In genomic region chr8:82391258-82391657, GRCm38 (mm10) we compare ENCODE assay signal across 32 mouse cellular contexts.
"Had no signal": no experiment of that assay in that cellular context is flagged by ENCODE, and none has a peak within 500 bp of the region (broad histone marks: within the 10 kb centered on the region; RNA-seq: fewer than 3 reads in every experiment).

No protein-coding gene starts in this region.

- DNase-seq: left cerebral cortex, postnatal 4 days; liver; liver, embryonic 13.5 days; liver, postnatal 0 days; lung, adult 18-20 months; lung, adult 2 months; lung, embryonic 14.5 days; lung, postnatal 10 days; lung, postnatal 14 days; lung, postnatal 36 days; lung, postnatal 4 days; midbrain, embryonic 14.5 days had no signal

- H3K4me1 ChIP-seq: limb, embryonic 10.5 days; limb, embryonic 12.5 days; limb, embryonic 13.5 days; limb, embryonic 15.5 days; lung, embryonic 15.5 days; midbrain, embryonic 10.5 days; midbrain, embryonic 12.5 days; midbrain, embryonic 13.5 days; midbrain, embryonic 15.5 days; neural tube, embryonic 12.5 days had no signal

- H3K36me3 ChIP-seq: limb, embryonic 10.5 days; limb, embryonic 12.5 days; limb, embryonic 13.5 days; limb, embryonic 15.5 days; lung, embryonic 15.5 days; midbrain, embryonic 10.5 days; midbrain, embryonic 12.5 days; midbrain, embryonic 13.5 days; midbrain, embryonic 15.5 days; neural tube, embryonic 12.5 days had no signal

- ATAC-seq: liver, postnatal 0 days; lung, postnatal 0 days; midbrain, embryonic 13.5 days; midbrain, embryonic 15.5 days; midbrain, embryonic 16.5 days had no signal

- H3K27me3 ChIP-seq: limb, embryonic 12.5 days; limb, embryonic 13.5 days; limb, embryonic 15.5 days; liver, embryonic 13.5 days; liver, embryonic 15.5 days; lung, embryonic 15.5 days; megakaryocyte, embryonic 14.5 days; midbrain, embryonic 12.5 days; midbrain, embryonic 13.5 days; midbrain, embryonic 15.5 days; neural tube, embryonic 12.5 days had no signal

- H3K4me2 ChIP-seq: limb, embryonic 12.5 days; limb, embryonic 13.5 days; limb, embryonic 15.5 days; liver, embryonic 11.5 days; liver, embryonic 13.5 days; liver, embryonic 15.5 days; lung, embryonic 14.5 days; lung, embryonic 15.5 days; midbrain, embryonic 11.5 days; midbrain, embryonic 12.5 days; midbrain, embryonic 13.5 days; midbrain, embryonic 15.5 days; neural tube, embryonic 12.5 days had no signal

- H3K4me3 ChIP-seq: left cerebral cortex, adult 2 months; limb, embryonic 10.5 days; limb, embryonic 12.5 days; limb, embryonic 13.5 days; limb, embryonic 15.5 days; liver, embryonic 13.5 days; liver, embryonic 15.5 days; lung, embryonic 15.5 days; megakaryocyte, embryonic 14.5 days; midbrain, embryonic 10.5 days; midbrain, embryonic 12.5 days; midbrain, embryonic 13.5 days; midbrain, embryonic 15.5 days; myocyte; neural tube, embryonic 12.5 days had no signal

- H3K9ac ChIP-seq: limb, embryonic 12.5 days; limb, embryonic 13.5 days; limb, embryonic 15.5 days; liver, embryonic 13.5 days; liver, embryonic 14.5 days; liver, embryonic 15.5 days; liver, postnatal 0 days; lung, embryonic 14.5 days; lung, embryonic 15.5 days; midbrain, embryonic 12.5 days; midbrain, embryonic 13.5 days; midbrain, embryonic 15.5 days; neural tube, embryonic 12.5 days had no signal

- H3K9me3 ChIP-seq: limb, embryonic 10.5 days; limb, embryonic 12.5 days; limb, embryonic 13.5 days; limb, embryonic 15.5 days; liver, embryonic 13.5 days; liver, embryonic 15.5 days; lung, embryonic 15.5 days; midbrain, embryonic 10.5 days; midbrain, embryonic 12.5 days; midbrain, embryonic 13.5 days; midbrain, embryonic 15.5 days; neural tube, embryonic 12.5 days had no signal

- H3K27ac ChIP-seq: left cerebral cortex, adult 2 months; limb, embryonic 10.5 days; limb, embryonic 12.5 days; limb, embryonic 13.5 days; limb, embryonic 15.5 days; liver, embryonic 13.5 days; liver, embryonic 14.5 days; liver, embryonic 15.5 days; lung, embryonic 15.5 days; macrophage; midbrain, embryonic 10.5 days; midbrain, embryonic 12.5 days; midbrain, embryonic 13.5 days; midbrain, embryonic 15.5 days; neural tube, embryonic 12.5 days had no signal
